In the genomic region with DNA sequence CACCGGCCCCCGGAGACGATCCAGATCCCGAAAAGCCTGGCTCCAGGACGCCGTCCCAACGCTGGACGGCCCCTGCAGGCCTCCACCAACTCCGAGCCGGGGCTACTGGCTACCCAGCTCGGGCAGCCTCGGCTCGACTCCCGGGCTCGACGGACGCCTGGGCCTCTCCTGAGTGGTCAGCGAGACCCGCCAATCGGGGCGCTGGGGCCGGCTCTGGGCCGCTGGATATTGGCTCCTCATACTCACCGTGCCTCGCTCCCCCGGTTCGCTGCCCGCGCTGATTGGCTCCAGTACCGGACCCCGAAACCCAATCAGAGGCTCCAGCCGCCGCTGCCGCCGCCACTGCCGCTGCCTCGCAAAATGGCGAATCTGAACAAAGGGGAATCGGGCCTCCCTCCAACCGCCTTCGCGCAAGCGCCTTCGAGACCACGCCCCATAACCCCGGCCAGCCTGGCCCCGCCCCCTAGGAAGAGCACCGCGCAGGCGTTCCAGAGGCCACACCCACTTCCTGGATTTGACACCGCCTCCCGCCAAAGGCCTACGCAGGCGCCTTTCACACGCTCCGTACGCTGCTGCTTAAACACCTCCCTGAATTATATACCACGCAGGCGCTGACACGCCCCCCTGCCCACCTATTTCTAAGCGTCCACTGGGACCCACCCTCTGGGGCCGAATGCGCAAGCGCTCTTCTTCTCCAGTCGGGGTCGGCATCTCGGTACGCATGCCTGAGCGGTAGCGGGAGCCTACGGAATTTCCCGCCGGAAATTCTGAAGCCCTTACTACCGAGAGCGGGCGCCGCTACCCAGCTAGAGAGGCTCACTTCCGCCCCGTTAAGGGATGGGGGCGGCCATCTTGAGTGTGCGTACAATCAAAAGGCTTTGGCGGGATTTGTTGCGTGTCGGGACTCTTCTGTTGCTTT, we compare ENCODE assay signal across 8 mouse cellular contexts. TPM values are rescaled to one million over a fixed set of nuclear protein-coding genes. Genes with fewer than 3 reads are reported as not detected.
A peak's percentile ranks its signal among the peaks of the same experiment; 100 is the strongest.
DNase-seq lines count a peak whose midpoint lies in the region; ATAC-seq and TF ChIP-seq lines count a peak whose summit lies in the region.

A gene (minus strand): TSS at position 527 of the 919 bp plus-strand sequence.
A gene (plus strand): TSS at position 635 of the 919 bp plus-strand sequence.

- peaks cover 23% of the 10 kb centered on the region for H3K36me3 ChIP-seq in heart, embryonic 12.5 days
- H3K36me3 ChIP-seq in kidney, postnatal 0 days (ENCODE audit: insufficient read depth, low read length): peaks cover 15% of the 10 kb centered on the region; the same call in 1 of the 2 replicates
- peaks cover 9% of the 10 kb centered on the region; the same call in 1 of the 2 replicates for H3K36me3 ChIP-seq in liver, embryonic 11.5 days (ENCODE audit: control insufficient read depth, insufficient read depth, low read length)
- H3K36me3 ChIP-seq in stomach, embryonic 14.5 days (ENCODE audit: control insufficient read depth, insufficient read depth, low read length): peaks cover 6% of the 10 kb centered on the region; the same call in 1 of the 2 replicates

- H3K4me3 ChIP-seq in heart, embryonic 12.5 days: peak within 1 kb of the TSS; percentile 82
- peak within 1 kb of the TSS; percentile 68 for H3K4me3 ChIP-seq in kidney, postnatal 0 days (replicated peaks; ENCODE audit: low read depth, low read length)
- peak within 1 kb of the TSS; percentile 85 for H3K4me3 ChIP-seq in liver, embryonic 11.5 days (ENCODE audit: low read depth, low read length)
- H3K4me3 ChIP-seq in stomach, embryonic 14.5 days (ENCODE audit: low read depth, low read length): peak within 1 kb of the TSS; percentile 88

- H3K4me2 ChIP-seq in heart, embryonic 12.5 days: peak within 1 kb of the TSS; percentile 92
- peak within 1 kb of the TSS; percentile 76 for H3K4me2 ChIP-seq in kidney, postnatal 0 days (ENCODE audit: low read length)
- peak within 1 kb of the TSS; percentile 86 for H3K4me2 ChIP-seq in liver, embryonic 11.5 days
- peak within 1 kb of the TSS; percentile 81 for H3K4me2 ChIP-seq in stomach, embryonic 14.5 days (replicated peaks; ENCODE audit: low read depth, low read length)

- peak within 1 kb of the TSS; percentile 99 for H3K9ac ChIP-seq in heart, embryonic 12.5 days
- peak within 1 kb of the TSS; percentile 85 for H3K9ac ChIP-seq in kidney, postnatal 0 days (ENCODE audit: low read depth, low read length)
- H3K9ac ChIP-seq in liver, embryonic 11.5 days (ENCODE audit: low read depth, low read length): peak within 1 kb of the TSS; percentile 97
- H3K9ac ChIP-seq in stomach, embryonic 14.5 days (replicated peaks; ENCODE audit: low read depth, low read length): peak within 1 kb of the TSS; percentile 100

- H3K27ac ChIP-seq in heart, embryonic 12.5 days (ENCODE audit: poor library complexity, severe bottlenecking): peak within 1 kb of the TSS; percentile 99
- H3K27ac ChIP-seq in kidney, postnatal 0 days: peak within 1 kb of the TSS; percentile 98
- peak within 1 kb of the TSS; percentile 100 for H3K27ac ChIP-seq in liver, embryonic 11.5 days (ENCODE audit: low read depth, low read length)
- peak within 1 kb of the TSS; percentile 100 for H3K27ac ChIP-seq in stomach, embryonic 14.5 days (ENCODE audit: low read length)

- DNase-seq in CD4-positive helper T cell, adult 2 months (ENCODE audit: low read depth, low spot score): peak; percentile 100
- DNase-seq in brain, embryonic 18.5 days (ENCODE audit: low read depth, low spot score): peak; percentile 100
- peak; percentile 100 for DNase-seq in kidney, postnatal 0 days (ENCODE audit: low spot score)
- peak; percentile 100 for DNase-seq in liver, embryonic 11.5 days (ENCODE audit: low spot score)
- peak; percentile 100 for DNase-seq in naive thymus-derived CD4-positive, alpha-beta T cell, adult 2 months (ENCODE audit: low read depth)

- no peaks in the 10 kb centered on the region for H3K9me3 ChIP-seq in heart, embryonic 12.5 days (replicated peaks)
- H3K9me3 ChIP-seq in kidney, postnatal 0 days (replicated peaks; ENCODE audit: low read length): no peaks in the 10 kb centered on the region
- H3K9me3 ChIP-seq in liver, embryonic 11.5 days (ENCODE audit: control insufficient read depth, low read length): no peaks in the 10 kb centered on the region
- no peaks in the 10 kb centered on the region for H3K9me3 ChIP-seq in stomach, embryonic 14.5 days (ENCODE audit: control insufficient read depth, low read depth, low read length)

- H3K4me1 ChIP-seq in heart, embryonic 12.5 days (replicated peaks): peaks cover 36% of the 10 kb centered on the region
- peaks cover 12% of the 10 kb centered on the region for H3K4me1 ChIP-seq in kidney, postnatal 0 days (replicated peaks; ENCODE audit: insufficient read depth, low read length)
- H3K4me1 ChIP-seq in liver, embryonic 11.5 days (replicated peaks; ENCODE audit: control insufficient read depth, insufficient read depth, low read length): peaks cover 25% of the 10 kb centered on the region
- peaks cover 25% of the 10 kb centered on the region; the same call in 1 of the 2 replicates for H3K4me1 ChIP-seq in stomach, embryonic 14.5 days (ENCODE audit: control insufficient read depth, insufficient read depth, low read length)

- TF ChIP-seq CTCF in kidney, postnatal 0 days (IDR thresholded peaks at IDR 0.05; ENCODE audit: low read depth): peak; percentile 21; the same call in 1 of the 2 replicates

- WGBS in heart, embryonic 12.5 days: under 1% methylated on average over 84 of the region's 84 CpGs
- under 1% methylated on average over 78 of the region's 84 CpGs for WGBS in kidney, postnatal 0 days
- WGBS in liver, embryonic 11.5 days: under 1% methylated on average over 84 of the region's 84 CpGs
- WGBS in stomach, embryonic 14.5 days: under 1% methylated on average over 76 of the region's 84 CpGs

- peak; percentile 83 for ATAC-seq in erythroid progenitor cell, adult 5-6 weeks (replicated peaks; ENCODE audit: low FRiP score, poor library complexity, severe bottlenecking)
- peak; percentile 94 for ATAC-seq in heart, embryonic 12.5 days (ENCODE audit: insufficient number of reproducible peaks, low FRiP score)
- peak; percentile 96 for ATAC-seq in kidney, postnatal 0 days (replicated peaks; ENCODE audit: low FRiP score, low read depth)
- ATAC-seq in liver, embryonic 11.5 days (replicated peaks; ENCODE audit: low FRiP score): peak; percentile 92
- ATAC-seq in stomach, embryonic 14.5 days (ENCODE audit: insufficient number of reproducible peaks, insufficient read depth, low FRiP score, low read depth): peak; percentile 96

- H3K27me3 ChIP-seq in heart, embryonic 12.5 days (replicated peaks): no peaks in the 10 kb centered on the region
- no peaks in the 10 kb centered on the region for H3K27me3 ChIP-seq in kidney, postnatal 0 days (ENCODE audit: insufficient read depth, low read length)
- no peaks in the 10 kb centered on the region for H3K27me3 ChIP-seq in liver, embryonic 11.5 days (replicated peaks; ENCODE audit: control insufficient read depth, insufficient read depth, low read length)
- no peaks in the 10 kb centered on the region for H3K27me3 ChIP-seq in stomach, embryonic 14.5 days (ENCODE audit: control insufficient read depth, insufficient read depth, low read length)

RNA-seq across cellular contexts. Expression of the first gene that starts in this region (rescaled TPM):
- 133 and 142 TPM in 2 replicates for total RNA-seq in erythroid progenitor cell, adult 5-6 weeks (2015; ENCODE audit: low replicate concordance)
- 69.3 and 110 TPM in 2 replicates for total RNA-seq in erythroid progenitor cell, adult 5-6 weeks (2017; ENCODE audit: low replicate concordance)
- 13.7 and 14.0 TPM in 2 replicates for polyA plus RNA-seq in heart, embryonic 12.5 days (2016; fragmentation: Nextera tagmentation; extraction: Ambion mirVana)
- 8.0 and 8.1 TPM in 2 replicates for polyA plus RNA-seq in kidney, postnatal 0 days (2015; fragmentation: Nextera tagmentation; extraction: Ambion mirVana)
- 18.7 and 20.4 TPM in 2 replicates for polyA plus RNA-seq in liver, embryonic 11.5 days (2014; fragmentation: Nextera tagmentation; extraction: Ambion mirVana)
- polyA plus RNA-seq in stomach, embryonic 14.5 days (2014; fragmentation: Nextera tagmentation; extraction: Ambion mirVana): 24.1 and 26.5 TPM in 2 replicates

RNA-seq across cellular contexts. Expression of the second gene that starts in this region (rescaled TPM):
- 42.9 and 62.9 TPM in 2 replicates for total RNA-seq in erythroid progenitor cell, adult 5-6 weeks (2015; ENCODE audit: low replicate concordance)
- 81.9 and 87.0 TPM in 2 replicates for total RNA-seq in erythroid progenitor cell, adult 5-6 weeks (2017; ENCODE audit: low replicate concordance)
- polyA plus RNA-seq in heart, embryonic 12.5 days (2016; fragmentation: Nextera tagmentation; extraction: Ambion mirVana): 43.6 and 45.4 TPM in 2 replicates
- 77.5 and 82.6 TPM in 2 replicates for polyA plus RNA-seq in kidney, postnatal 0 days (2015; fragmentation: Nextera tagmentation; extraction: Ambion mirVana)
- polyA plus RNA-seq in liver, embryonic 11.5 days (2014; fragmentation: Nextera tagmentation; extraction: Ambion mirVana): 76.8 and 80.2 TPM in 2 replicates
- polyA plus RNA-seq in stomach, embryonic 14.5 days (2014; fragmentation: Nextera tagmentation; extraction: Ambion mirVana): 62.8 and 67.4 TPM in 2 replicates

Comparison
In these comparisons a context has a peak if more than half of its experiments do, and no peak if none do; other contexts are left out.
1. Peak in every context shown above with its lines: DNase-seq, ATAC-seq, H3K4me3 ChIP-seq and H3K27ac ChIP-seq.